Mouse (Mus musculus) thymus, adult 2 months (tissue): ENCODE measurements around the gene Ncoa1. TPM values are rescaled to one million over a fixed set of nuclear protein-coding genes. Genes with fewer than 3 reads are reported as not detected.
"Not testable (repeated sequence)": the region's sequence is repeated elsewhere in the genome, so short reads cannot be mapped to it uniquely, and the experiment has no call there.

Experiments used
- DNase-seq: peaks from one replicate; pipeline ENCODE4 v3.0.0; 2021
- H3K27ac ChIP-seq: fragments of 200-500 bp; 2 replicates; pipeline ENCODE4 v1.5.1; 2012; ENCODE audit warnings: low read length, control low read depth; ENCODE audit not compliant: control insufficient read depth, insufficient read depth
- H3K27me3 ChIP-seq: fragments of 200-500 bp; 2 replicates; pipeline ENCODE4 v1.6.1; 2012; ENCODE audit warnings: mild to moderate bottlenecking, low read length, moderate library complexity, mixed read lengths; ENCODE audit not compliant: control insufficient read depth, insufficient read depth
- H3K36me3 ChIP-seq: fragments of 200-500 bp; 2 replicates; pipeline ENCODE4 v1.6.1; 2012; ENCODE audit warnings: mild to moderate bottlenecking, low read length, moderate library complexity; ENCODE audit not compliant: control insufficient read depth, insufficient read depth
- H3K4me1 ChIP-seq: fragments of 200-500 bp; replicated peaks from 2 replicates; pipeline ENCODE4 v1.6.1; 2012; ENCODE audit warnings: low read length; ENCODE audit not compliant: control insufficient read depth, insufficient read depth
- H3K4me3 ChIP-seq: fragments of 200-500 bp; 2 replicates; pipeline ENCODE4 v1.5.1; 2012; ENCODE audit warnings: mild to moderate bottlenecking, low read length, control low read depth, moderate library complexity; ENCODE audit not compliant: control insufficient read depth, insufficient read depth
- CTCF ChIP-seq: fragments of 200-500 bp; IDR thresholded peaks from 2 replicates; pipeline ENCODE4 v1.5.1; 2012; ENCODE audit warnings: mild to moderate bottlenecking, control low read depth, low read length, moderate library complexity, borderline replicate concordance; ENCODE audit not compliant: control insufficient read depth, poor library complexity, insufficient read depth; ENCODE audit errors: extremely low read depth
- POLR2A ChIP-seq: fragments of 200-500 bp; IDR thresholded peaks from 2 replicates; pipeline ENCODE4 v1.6.1; 2012; ENCODE audit warnings: mild to moderate bottlenecking, low read length, control low read depth, moderate library complexity; ENCODE audit not compliant: control insufficient read depth, poor library complexity, insufficient read depth; ENCODE audit errors: extremely low read depth
- WGBS: fragments of 180-500 bp; shearing (Covaris S2); methylation state at CpG from one replicate; pipeline ENCODE4 v1.1.7; 2018; 5-methylcytosine and 5-hydroxymethylcytosine counted together
- polyA plus RNA-seq: library from polyadenylated mRNA; depleted of rRNA; stranded (reverse); fragments of >200 nt; gene quantifications from 2 replicates; pipeline ENCODE4 v1.2.3, GENCODE M21; 2012

Gene Ncoa1
- polyA plus RNA-seq, 1 experiment: 33.3 TPM

GRCm38 (mm10) chr12:4460990-4461389 is 16.0 kb downstream of the Ncoa1 start:
- H3K36me3 ChIP-seq: no peaks in the 10 kb centered on the region
- WGBS: 95% methylated on average over 2 of the region's 2 CpGs
- no peak for DNase-seq
- no peaks in the 10 kb centered on the region for H3K4me1 ChIP-seq
- TF ChIP-seq CTCF: no peak
- no peak for TF ChIP-seq POLR2A
- H3K27me3 ChIP-seq: no peaks in the 10 kb centered on the region
- H3K4me3 ChIP-seq: no peak overlapping the region
- no peak overlapping the region for H3K27ac ChIP-seq

GRCm38 (mm10) chr12:4454956-4455565 is 21.9 kb downstream of the Ncoa1 start:
- no peak for TF ChIP-seq POLR2A
- no peak for TF ChIP-seq CTCF
- peaks cover 6% of the 10 kb centered on the region for H3K4me1 ChIP-seq
- WGBS: 73% methylated on average over 10 of the region's 10 CpGs
- no peaks in the 10 kb centered on the region for H3K27me3 ChIP-seq
- no peak overlapping the region for H3K4me3 ChIP-seq
- no peak overlapping the region for H3K27ac ChIP-seq
- no peaks in the 10 kb centered on the region for H3K36me3 ChIP-seq
- DNase-seq: no peak

- WGBS: 16% methylated on average over 4 of the region's 4 CpGs
- peaks cover 6% of the 10 kb centered on the region for H3K4me1 ChIP-seq
- H3K27ac ChIP-seq: no peak overlapping the region
- no peaks in the 10 kb centered on the region for H3K27me3 ChIP-seq
- TF ChIP-seq CTCF (no peak), POLR2A (no peak)
- DNase-seq: peak; percentile 41
- no peaks in the 10 kb centered on the region for H3K36me3 ChIP-seq
- H3K4me3 ChIP-seq: no peak overlapping the region
Observed at GRCm38 (mm10) chr12:4454248-4454647, 22.7 kb downstream of the Ncoa1 start.

- Histone ChIP-seq H3K4me3 (no peak overlapping the region), H3K27ac (no peak overlapping the region), H3K4me1 (peaks cover 6% of the 10 kb centered on the region), H3K36me3 (no peaks in the 10 kb centered on the region), H3K27me3 (no peaks in the 10 kb centered on the region)
- no peak for TF ChIP-seq CTCF
- TF ChIP-seq POLR2A: no peak
- no peak for DNase-seq
Observed at GRCm38 (mm10) chr12:4452233-4452632, 24.7 kb downstream of the Ncoa1 start.

- H3K36me3 ChIP-seq, H3K4me1 ChIP-seq, DNase-seq, H3K4me3 ChIP-seq, H3K27me3 ChIP-seq, H3K27ac ChIP-seq: not testable (repeated sequence)
Observed at GRCm38 (mm10) chr12:4450485-4450884, 26.5 kb downstream of the Ncoa1 start.

GRCm38 (mm10) chr12:4448076-4448589 is 28.8 kb downstream of the Ncoa1 start:
- no peak for DNase-seq
- 92% methylated on average over 4 of the region's 4 CpGs for WGBS

GRCm38 (mm10) chr12:4444946-4445345 is 32.0 kb downstream of the Ncoa1 start:
- no peak for DNase-seq
- Histone ChIP-seq H3K36me3 (no peaks in the 10 kb centered on the region), H3K4me1 (no peaks in the 10 kb centered on the region), H3K27ac (no peak overlapping the region), H3K4me3 (no peak overlapping the region), H3K27me3 (no peaks in the 10 kb centered on the region)
- TF ChIP-seq CTCF (no peak), POLR2A (no peak)
- WGBS: 53% methylated on average over 5 of the region's 5 CpGs

More at GRCm38 (mm10) chr12:4448076-4448589, 28.8 kb downstream of the Ncoa1 start:
- Histone ChIP-seq H3K36me3 (no peaks in the 10 kb centered on the region), H3K4me3 (no peak overlapping the region), H3K27ac (no peak overlapping the region), H3K4me1 (no peaks in the 10 kb centered on the region), H3K27me3 (no peaks in the 10 kb centered on the region)
- TF ChIP-seq POLR2A (no peak), CTCF (no peak)
